Mouse (Mus musculus) T-cell, adult 66 days (primary cell): ENCODE results near the gene Ifna12. TPM values are rescaled to one million over a fixed set of nuclear protein-coding genes. Genes with fewer than 3 reads are reported as not detected.

Experiments used
- total RNA-seq, 2 experiments: library from RNA; stranded (reverse); gene quantifications; 3 replicates in 1 of 2; 4 replicates in 1 of 2; pipeline ENCODE4 v1.2.4; 2023

The Ifna12 gene
- total RNA-seq: not detected

GRCm38 (mm10) chr4:88603276-88603675, at the start of gene Ifna12:
Ifna12 (minus strand) TSS chr4:88603376.

GRCm38 (mm10) chr4:88644359-88644758, 41.2 kb upstream of the Ifna12 start, which contains the start of gene Ifna13:
Ifna13 (minus strand) TSS chr4:88644459.

GRCm38 (mm10) chr4:88634311-88634710, 31.1 kb upstream of the Ifna12 start, which contains the start of gene C87499:
C87499 (minus strand) TSS chr4:88634411.

GRCm38 (mm10) chr4:88592285-88592684, 10.9 kb downstream of the Ifna12 start, which contains the start of gene Ifna9:
Ifna9 (minus strand) TSS chr4:88592385.

GRCm38 (mm10) chr4:88571698-88572097, 31.5 kb downstream of the Ifna12 start, which contains the start of gene Ifna14:
Ifna14 (minus strand) TSS chr4:88571798.

GRCm38 (mm10) chr4:88558145-88558544, 45.0 kb downstream of the Ifna12 start, which contains the start of gene Ifna15:
Ifna15 (minus strand) TSS chr4:88558245.

Other genes with a start within 250 kb of the Ifna12 start
- gene Hacd4, start 164.4 kb downstream of the Ifna12 start, total RNA-seq: under 1 TPM; 0.17 to 0.44 TPM
- not detected for gene Ifnb1, start 80.6 kb downstream of the Ifna12 start, total RNA-seq
- not detected for gene Ifna15, start 45.1 kb downstream of the Ifna12 start, total RNA-seq
- not detected for gene Ifna14, start 31.6 kb downstream of the Ifna12 start, total RNA-seq
- gene Ifna9, start 11.0 kb downstream of the Ifna12 start, total RNA-seq: not detected
- not detected for gene C87499, start 31.0 kb upstream of the Ifna12 start, total RNA-seq
- gene Ifna13, start 41.1 kb upstream of the Ifna12 start, total RNA-seq: not detected
- not detected for gene Ifna16, start 73.5 kb upstream of the Ifna12 start, total RNA-seq
- gene Ifna2, start 80.5 kb upstream of the Ifna12 start, total RNA-seq: not detected
- gene Ifnab, start 88.0 kb upstream of the Ifna12 start, total RNA-seq: not detected
- 1 to 10 TPM; 1.5 to 2.7 TPM for gene Gm26566, start 118.4 kb upstream of the Ifna12 start, total RNA-seq
- gene Klhl9, start 119.1 kb upstream of the Ifna12 start, total RNA-seq: 10 to 100 TPM; 48.9 to 52.0 TPM
- gene Gm13271, start 151.5 kb upstream of the Ifna12 start, total RNA-seq: not detected
- gene Gm13283, start 156.7 kb upstream of the Ifna12 start, total RNA-seq: not detected
- under 1 TPM in 1 of 2 experiments, not detected in 1; 0.64 TPM for gene Gm13290, start 170.5 kb upstream of the Ifna12 start, total RNA-seq
- gene Gm13289, start 173.5 kb upstream of the Ifna12 start, total RNA-seq: not detected
- gene Gm13272, start 176.5 kb upstream of the Ifna12 start, total RNA-seq: not detected
- gene Ifnz, start 178.8 kb upstream of the Ifna12 start, total RNA-seq: not detected
- not detected for gene Gm13276, start 182.3 kb upstream of the Ifna12 start, total RNA-seq
- gene Gm13277, start 185.3 kb upstream of the Ifna12 start, total RNA-seq: not detected
- not detected for gene Gm13278, start 188.2 kb upstream of the Ifna12 start, total RNA-seq
- not detected for gene Gm13275, start 191.1 kb upstream of the Ifna12 start, total RNA-seq
- gene Gm13279, start 194.0 kb upstream of the Ifna12 start, total RNA-seq: not detected
- gene Gm13285, start 196.3 kb upstream of the Ifna12 start, total RNA-seq: not detected
- gene Gm13287, start 199.9 kb upstream of the Ifna12 start, total RNA-seq: not detected
- not detected for gene Gm13288, start 202.2 kb upstream of the Ifna12 start, total RNA-seq
- gene Ifna7, start 212.9 kb upstream of the Ifna12 start, total RNA-seq: not detected
- gene Ifna11, start 216.6 kb upstream of the Ifna12 start, total RNA-seq: not detected
- gene Ifna6, start 224.0 kb upstream of the Ifna12 start, total RNA-seq: not detected
- not detected for gene Ifna5, start 232.1 kb upstream of the Ifna12 start, total RNA-seq
- not detected for gene Ifna4, start 238.5 kb upstream of the Ifna12 start, total RNA-seq
- gene Ifna1, start 246.7 kb upstream of the Ifna12 start, total RNA-seq: not detected